Mouse (Mus musculus): ENCODE data around the gene Gm6370. TPM values are rescaled to one million over a fixed set of nuclear protein-coding genes. Genes with fewer than 3 reads are reported as not detected.
"Not testable (repeated sequence)": the region's sequence is repeated elsewhere in the genome, so short reads cannot be mapped to it uniquely, and the experiment has no call there.

Gene Gm6370
- not detected in 3 replicates for total RNA-seq (2017)

- not testable (repeated sequence) for ATAC-seq (replicated peaks; ENCODE audit: insufficient number of reproducible peaks, low FRiP score, low TSS enrichment, poor library complexity, severe bottlenecking)
These were observed at the start of gene Gm6370 for GRCm38 (mm10) chr5:146491063-146491462. Gm6370 (plus strand) TSS chr5:146491363.

DNA sequence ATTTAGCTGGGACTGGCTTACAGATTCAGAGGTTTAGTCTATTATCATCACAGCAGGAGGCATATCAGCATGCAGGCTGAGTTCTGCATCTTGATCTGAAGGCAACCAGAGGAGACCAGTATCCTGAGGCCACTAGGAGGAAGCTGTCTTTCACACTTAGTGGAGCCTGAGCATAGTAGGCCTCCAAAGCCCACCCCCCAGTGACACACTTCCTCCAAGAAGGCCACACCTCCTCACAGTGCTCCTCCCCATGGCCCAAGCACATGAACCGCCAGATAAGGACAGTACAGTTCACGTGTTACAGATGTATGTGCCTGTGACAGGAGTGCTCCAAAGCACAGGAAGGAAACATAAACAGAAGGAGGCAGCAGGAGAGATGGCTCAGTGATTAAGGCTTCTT, 48.4 kb upstream of the Gm6370 start:
- no peak for ATAC-seq (replicated peaks; ENCODE audit: insufficient number of reproducible peaks, low FRiP score, low TSS enrichment, poor library complexity, severe bottlenecking)

GRCm38 (mm10) chr5:146446633-146447032, 44.5 kb upstream of the Gm6370 start:
- no peak for ATAC-seq (replicated peaks; ENCODE audit: insufficient number of reproducible peaks, low FRiP score, low TSS enrichment, poor library complexity, severe bottlenecking)

- ATAC-seq (replicated peaks; ENCODE audit: insufficient number of reproducible peaks, low FRiP score, low TSS enrichment, poor library complexity, severe bottlenecking): no peak
These were observed 39.4 kb upstream of the Gm6370 start for GRCm38 (mm10) chr5:146451592-146452254.

- no peak for ATAC-seq (replicated peaks; ENCODE audit: insufficient number of reproducible peaks, low FRiP score, low TSS enrichment, poor library complexity, severe bottlenecking)
These were observed 37.6 kb upstream of the Gm6370 start for GRCm38 (mm10) chr5:146453556-146453955.

DNA sequence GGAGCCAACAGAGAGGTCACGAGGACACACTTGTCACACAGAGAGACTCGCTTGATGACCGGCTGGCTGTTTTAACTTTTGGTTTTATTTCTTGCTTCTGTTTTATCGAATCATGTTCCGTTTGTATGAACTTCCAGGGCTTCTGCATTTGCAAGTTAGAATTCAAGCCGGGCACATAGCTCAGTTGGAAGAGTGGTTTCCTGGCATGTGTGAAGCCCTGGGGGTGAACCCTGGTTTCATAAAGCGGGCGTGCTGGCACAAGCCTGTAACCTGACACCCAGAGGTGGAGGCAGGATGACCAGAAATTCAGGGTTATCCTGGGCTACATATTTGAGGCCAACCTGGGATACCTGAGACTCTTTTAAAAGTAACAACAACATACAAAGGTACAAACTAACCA, 29.6 kb upstream of the Gm6370 start:
- no peak for ATAC-seq (replicated peaks; ENCODE audit: insufficient number of reproducible peaks, low FRiP score, low TSS enrichment, poor library complexity, severe bottlenecking)

DNA sequence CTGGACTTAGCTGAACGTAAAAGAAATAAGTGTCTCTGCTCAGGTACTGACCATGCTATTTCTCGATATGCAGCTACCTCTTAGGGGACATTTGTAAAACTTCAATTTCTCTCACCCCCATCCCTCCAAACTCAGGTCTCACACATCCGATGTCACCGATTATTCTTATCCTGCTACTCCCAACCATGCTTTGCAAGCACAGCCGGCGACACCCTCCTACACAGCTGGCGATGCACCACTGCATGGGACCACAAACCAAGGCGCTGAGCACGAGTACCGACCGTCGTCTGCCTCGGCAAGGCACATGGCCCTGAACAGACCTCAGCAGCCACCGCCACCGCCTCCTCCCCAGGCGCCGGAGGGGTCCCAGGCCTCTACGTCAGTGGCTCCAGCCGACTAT, 24.5 kb upstream of the Gm6370 start:
- ATAC-seq (replicated peaks; ENCODE audit: insufficient number of reproducible peaks, low FRiP score, low TSS enrichment, poor library complexity, severe bottlenecking): no peak

DNA sequence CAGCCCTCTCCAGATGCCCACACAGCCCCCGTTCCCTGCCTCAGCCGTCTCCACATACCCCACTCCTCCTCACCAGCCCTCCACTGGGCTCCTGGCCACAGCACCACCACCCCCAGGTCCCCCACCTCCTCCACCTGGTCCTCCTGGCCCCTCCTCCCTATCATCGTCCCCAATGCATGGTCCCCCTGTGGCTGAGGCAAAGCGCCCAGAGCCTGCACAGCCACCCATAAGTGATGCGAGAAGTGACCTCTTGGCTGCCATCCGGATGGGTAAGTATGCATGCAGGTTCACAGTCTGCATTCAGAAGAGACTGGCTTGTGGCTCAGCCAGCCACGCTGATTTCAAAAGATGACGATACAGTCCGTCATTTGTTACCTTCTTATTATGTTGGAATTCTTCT, 22.9 kb upstream of the Gm6370 start:
- no peak for ATAC-seq (replicated peaks; ENCODE audit: insufficient number of reproducible peaks, low FRiP score, low TSS enrichment, poor library complexity, severe bottlenecking)

DNA sequence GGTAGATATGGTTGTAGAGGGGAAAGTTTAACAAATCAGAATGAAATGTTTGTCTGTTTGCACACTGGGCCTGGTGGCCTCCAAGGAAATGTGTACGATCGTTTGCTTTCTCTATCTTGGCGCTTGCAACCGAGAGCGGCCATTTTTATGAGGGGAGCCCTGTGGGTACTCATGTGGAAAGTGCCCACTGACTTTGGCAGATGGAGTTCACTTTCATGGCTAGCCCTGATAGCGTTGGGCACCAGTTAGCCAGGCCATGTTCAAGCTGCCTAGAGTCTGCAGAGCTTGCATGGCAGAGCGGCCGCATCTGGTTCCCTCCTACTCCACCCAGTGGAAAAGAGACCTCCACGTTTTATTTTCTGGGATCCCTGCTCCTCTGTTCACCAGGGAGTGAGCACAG, 20.3 kb upstream of the Gm6370 start:
- no peak for ATAC-seq (replicated peaks; ENCODE audit: insufficient number of reproducible peaks, low FRiP score, low TSS enrichment, poor library complexity, severe bottlenecking)

DNA sequence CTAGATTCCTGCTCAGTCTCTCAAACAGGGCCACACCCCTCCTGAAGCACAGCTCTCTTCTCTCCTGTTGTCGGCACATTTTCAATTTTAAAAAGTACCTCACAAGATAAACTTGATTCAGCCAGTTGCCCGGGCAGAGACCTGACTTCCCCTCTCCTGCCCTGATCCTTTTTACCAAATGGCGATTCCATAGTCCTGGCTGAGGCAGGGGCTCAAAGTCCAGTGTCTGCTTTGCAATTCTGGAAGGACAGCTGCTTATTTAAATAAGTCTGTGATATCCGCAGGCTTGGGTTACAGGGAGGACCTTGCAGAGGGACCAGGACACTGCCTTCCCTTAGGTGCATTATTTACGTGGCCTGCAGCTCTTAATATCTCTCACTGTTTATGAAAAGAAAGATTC, 19.9 kb upstream of the Gm6370 start:
- ATAC-seq (replicated peaks; ENCODE audit: insufficient number of reproducible peaks, low FRiP score, low TSS enrichment, poor library complexity, severe bottlenecking): no peak

- no peak for ATAC-seq (replicated peaks; ENCODE audit: insufficient number of reproducible peaks, low FRiP score, low TSS enrichment, poor library complexity, severe bottlenecking)
These were observed 19.3 kb upstream of the Gm6370 start for GRCm38 (mm10) chr5:146471821-146472220.

GRCm38 (mm10) chr5:146479564-146479963, 11.6 kb upstream of the Gm6370 start:
- not testable (repeated sequence) for ATAC-seq (replicated peaks; ENCODE audit: insufficient number of reproducible peaks, low FRiP score, low TSS enrichment, poor library complexity, severe bottlenecking)

DNA sequence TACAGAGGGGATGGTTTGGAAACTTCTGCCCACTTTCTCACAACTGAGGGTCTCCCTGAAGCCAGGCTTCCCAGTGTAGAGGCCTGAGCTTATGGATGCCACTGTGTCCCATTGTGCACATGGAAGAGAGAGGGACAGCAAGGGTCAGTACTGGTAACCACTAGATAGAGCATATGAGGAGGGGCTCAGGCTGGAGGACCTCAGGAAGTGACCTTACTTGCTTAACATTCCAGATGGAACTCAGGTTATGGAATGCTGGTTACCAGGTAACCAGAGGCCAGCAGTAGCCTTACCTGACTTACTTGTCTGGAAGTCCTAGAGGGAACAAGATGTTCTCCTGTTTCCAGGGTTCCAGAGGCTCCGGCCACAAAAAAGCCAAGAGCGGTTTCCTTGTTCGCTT, 9.5 kb upstream of the Gm6370 start, which contains the start of gene Gm6408:
Gene Gm6408, plus strand, starts transcription at position 301 of the 400 bp plus-strand sequence.
- ATAC-seq (replicated peaks; ENCODE audit: insufficient number of reproducible peaks, low FRiP score, low TSS enrichment, poor library complexity, severe bottlenecking): not testable (repeated sequence)

DNA sequence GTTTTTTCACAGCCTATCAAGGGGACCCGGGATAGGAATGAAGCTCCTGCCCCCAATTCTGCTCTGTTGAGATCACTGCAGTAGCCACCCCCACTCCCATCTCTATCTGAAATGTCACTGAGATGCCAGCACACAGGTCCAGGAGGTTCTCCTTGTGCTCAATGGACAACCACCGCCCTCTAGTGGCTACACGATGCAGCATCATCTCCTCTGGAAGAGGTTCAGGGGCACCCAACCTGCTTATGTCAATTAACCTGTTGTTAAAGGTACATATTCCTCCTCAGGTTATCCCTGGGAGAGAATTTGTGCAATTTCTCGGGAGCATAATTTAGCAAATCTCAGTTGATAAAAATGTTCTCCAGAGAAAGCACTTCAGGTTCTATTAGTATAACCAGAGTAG, 2.2 kb upstream of the Gm6370 start:
- not testable (repeated sequence) for ATAC-seq (replicated peaks; ENCODE audit: insufficient number of reproducible peaks, low FRiP score, low TSS enrichment, poor library complexity, severe bottlenecking)

GRCm38 (mm10) chr5:146502099-146502498, 10.9 kb downstream of the Gm6370 start, which contains the start of gene 4930449I24Rik:
4930449I24Rik (plus strand) TSS chr5:146502399.
- not testable (repeated sequence) for ATAC-seq (replicated peaks; ENCODE audit: insufficient number of reproducible peaks, low FRiP score, low TSS enrichment, poor library complexity, severe bottlenecking)

DNA sequence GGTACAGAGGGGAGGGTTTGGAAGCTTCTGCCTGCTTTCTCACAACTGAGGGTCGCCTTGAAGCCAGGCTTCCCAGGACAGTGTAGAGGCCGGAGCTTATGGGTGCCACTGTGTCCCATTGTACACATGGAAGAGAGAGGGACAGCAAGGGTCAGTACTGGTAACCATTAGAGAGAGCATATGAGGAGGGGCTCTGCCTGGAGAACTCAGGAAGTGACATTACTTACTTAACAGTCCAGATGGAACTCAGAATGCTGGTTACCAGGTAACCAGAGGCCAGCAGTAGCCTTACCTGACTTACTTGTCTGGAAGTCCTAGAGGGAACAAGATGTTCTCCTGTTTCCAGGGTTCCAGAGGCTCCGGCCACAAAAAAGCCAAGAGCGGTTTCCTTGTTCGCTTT, 22.7 kb downstream of the Gm6370 start, which contains the start of gene Gm3402:
Gene Gm3402, plus strand, starts transcription at position 301 of the 400 bp plus-strand sequence.
- ATAC-seq (replicated peaks; ENCODE audit: insufficient number of reproducible peaks, low FRiP score, low TSS enrichment, poor library complexity, severe bottlenecking): not testable (repeated sequence)

GRCm38 (mm10) chr5:146525501-146525900, 34.3 kb downstream of the Gm6370 start, which contains the start of gene Gm3404:
Gm3404 (plus strand) TSS chr5:146525801.
- not testable (repeated sequence) for ATAC-seq (replicated peaks; ENCODE audit: insufficient number of reproducible peaks, low FRiP score, low TSS enrichment, poor library complexity, severe bottlenecking)

GRCm38 (mm10) chr5:146537347-146537746, 46.2 kb downstream of the Gm6370 start, which contains the start of gene Gm3409:
Gm3409 (plus strand) TSS chr5:146537647.
- not testable (repeated sequence) for ATAC-seq (replicated peaks; ENCODE audit: insufficient number of reproducible peaks, low FRiP score, low TSS enrichment, poor library complexity, severe bottlenecking)
